Mouse (Mus musculus): ENCODE measurements around the gene Eif1ad. TPM values are rescaled to one million over a fixed set of nuclear protein-coding genes. Genes with fewer than 3 reads are reported as not detected.
"Not testable (repeated sequence)": the region's sequence is repeated elsewhere in the genome, so short reads cannot be mapped to it uniquely, and the experiment has no call there.

Eif1ad gene
- polyA plus RNA-seq, 1 experiment from 2014 or later = 49.4 TPM

- Histone ChIP-seq H3K4me2 (ENCODE audit: low read depth, low read length) (peak overlapping the region; percentile 94), H3K36me3 (ENCODE audit: control insufficient read depth, insufficient read depth, low read length) (peaks cover 2% of the 10 kb centered on the region; the same call in 1 of the 2 replicates), H3K4me1 (replicated peaks; ENCODE audit: control insufficient read depth, insufficient read depth, low read length) (peaks cover 26% of the 10 kb centered on the region), H3K4me3 (ENCODE audit: low read length) (peak overlapping the region; percentile 99), H3K27me3 (ENCODE audit: control insufficient read depth, insufficient read depth, low read depth, low read length) (no peaks in the 10 kb centered on the region), H3K9ac (ENCODE audit: low read length) (peak overlapping the region; percentile 96), H3K9me3 (ENCODE audit: control insufficient read depth, low read length) (no peaks in the 10 kb centered on the region), H3K27ac (ENCODE audit: low read length) (peak overlapping the region; percentile 85)
- ATAC-seq (ENCODE audit: low read depth) = peak; percentile 27
- WGBS = 12% methylated on average over 12 of the region's 12 CpGs
Observed at GRCm38 (mm10) chr19:5389647-5390046, 23.1 kb downstream of the Eif1ad start.

DNA sequence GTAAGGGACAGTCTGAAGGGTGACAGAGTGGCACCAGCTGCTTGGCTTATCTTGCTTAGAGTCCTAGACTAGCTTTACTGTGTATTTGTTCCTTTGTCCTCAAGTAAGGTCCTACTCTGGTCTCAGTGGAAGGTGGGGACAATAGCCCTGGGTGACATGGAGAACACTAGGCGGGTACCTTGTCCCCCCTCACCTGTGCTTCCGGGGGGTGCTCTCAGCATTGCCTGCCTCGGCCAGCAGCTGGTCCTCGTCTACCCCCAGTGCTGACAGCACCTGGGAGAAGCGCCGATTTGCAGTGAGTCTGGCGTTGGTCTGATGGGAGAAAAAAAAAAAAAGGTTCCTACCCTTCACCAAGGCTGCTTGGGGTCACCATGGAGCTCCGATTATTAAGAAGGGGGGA, 23.9 kb downstream of the Eif1ad start:
- WGBS = 49% methylated on average over 8 of the region's 8 CpGs
- Histone ChIP-seq H3K4me3 (ENCODE audit: low read length) (peak overlapping the region; percentile 99), H3K4me2 (ENCODE audit: low read depth, low read length) (peak overlapping the region; percentile 94), H3K9ac (ENCODE audit: low read length) (peak overlapping the region; percentile 96), H3K9me3 (ENCODE audit: control insufficient read depth, low read length) (no peaks in the 10 kb centered on the region), H3K4me1 (replicated peaks; ENCODE audit: control insufficient read depth, insufficient read depth, low read length) (peaks cover 26% of the 10 kb centered on the region), H3K27ac (ENCODE audit: low read length) (peak overlapping the region; percentile 85), H3K27me3 (ENCODE audit: control insufficient read depth, insufficient read depth, low read depth, low read length) (no peaks in the 10 kb centered on the region), H3K36me3 (ENCODE audit: control insufficient read depth, insufficient read depth, low read length) (no peaks in the 10 kb centered on the region)
- no peak for ATAC-seq (ENCODE audit: low read depth)

GRCm38 (mm10) chr19:5392892-5393291, 26.4 kb downstream of the Eif1ad start:
- no peak overlapping the region for H3K4me3 ChIP-seq (ENCODE audit: low read length)
- no peak overlapping the region for H3K9ac ChIP-seq (ENCODE audit: low read length)
- no peak overlapping the region for H3K4me2 ChIP-seq (ENCODE audit: low read depth, low read length)
- H3K36me3 ChIP-seq (ENCODE audit: control insufficient read depth, insufficient read depth, low read length) = no peaks in the 10 kb centered on the region
- H3K27me3 ChIP-seq (ENCODE audit: control insufficient read depth, insufficient read depth, low read depth, low read length) = no peaks in the 10 kb centered on the region
- H3K27ac ChIP-seq (ENCODE audit: low read length) = no peak overlapping the region
- peaks cover 17% of the 10 kb centered on the region for H3K4me1 ChIP-seq (replicated peaks; ENCODE audit: control insufficient read depth, insufficient read depth, low read length)
- ATAC-seq (ENCODE audit: low read depth) = no peak
- H3K9me3 ChIP-seq (ENCODE audit: control insufficient read depth, low read length) = no peaks in the 10 kb centered on the region
- WGBS = 22% methylated on average over 4 of the region's 4 CpGs

GRCm38 (mm10) chr19:5394168-5394567, 27.6 kb downstream of the Eif1ad start:
- Histone ChIP-seq H3K9ac (ENCODE audit: low read length) (no peak overlapping the region), H3K4me1 (replicated peaks; ENCODE audit: control insufficient read depth, insufficient read depth, low read length) (peaks cover 16% of the 10 kb centered on the region), H3K9me3 (ENCODE audit: control insufficient read depth, low read length) (no peaks in the 10 kb centered on the region), H3K27me3 (ENCODE audit: control insufficient read depth, insufficient read depth, low read depth, low read length) (no peaks in the 10 kb centered on the region), H3K27ac (ENCODE audit: low read length) (no peak overlapping the region), H3K4me3 (ENCODE audit: low read length) (no peak overlapping the region), H3K36me3 (ENCODE audit: control insufficient read depth, insufficient read depth, low read length) (no peaks in the 10 kb centered on the region), H3K4me2 (ENCODE audit: low read depth, low read length) (no peak overlapping the region)
- WGBS = 41% methylated on average over 10 of the region's 10 CpGs
- ATAC-seq (ENCODE audit: low read depth) = no peak

- Histone ChIP-seq H3K4me1 (replicated peaks; ENCODE audit: control insufficient read depth, insufficient read depth, low read length) (peaks cover 4% of the 10 kb centered on the region), H3K4me3 (ENCODE audit: low read length) (no peak overlapping the region), H3K27me3 (ENCODE audit: control insufficient read depth, insufficient read depth, low read depth, low read length) (no peaks in the 10 kb centered on the region), H3K4me2 (ENCODE audit: low read depth, low read length) (no peak overlapping the region), H3K27ac (ENCODE audit: low read length) (no peak overlapping the region), H3K9ac (ENCODE audit: low read length) (no peak overlapping the region), H3K36me3 (ENCODE audit: control insufficient read depth, insufficient read depth, low read length) (no peaks in the 10 kb centered on the region), H3K9me3 (ENCODE audit: control insufficient read depth, low read length) (no peaks in the 10 kb centered on the region)
- 61% methylated on average over 4 of the region's 4 CpGs for WGBS
- no peak for ATAC-seq (ENCODE audit: low read depth)
Observed at GRCm38 (mm10) chr19:5395371-5395770, 28.8 kb downstream of the Eif1ad start.

DNA sequence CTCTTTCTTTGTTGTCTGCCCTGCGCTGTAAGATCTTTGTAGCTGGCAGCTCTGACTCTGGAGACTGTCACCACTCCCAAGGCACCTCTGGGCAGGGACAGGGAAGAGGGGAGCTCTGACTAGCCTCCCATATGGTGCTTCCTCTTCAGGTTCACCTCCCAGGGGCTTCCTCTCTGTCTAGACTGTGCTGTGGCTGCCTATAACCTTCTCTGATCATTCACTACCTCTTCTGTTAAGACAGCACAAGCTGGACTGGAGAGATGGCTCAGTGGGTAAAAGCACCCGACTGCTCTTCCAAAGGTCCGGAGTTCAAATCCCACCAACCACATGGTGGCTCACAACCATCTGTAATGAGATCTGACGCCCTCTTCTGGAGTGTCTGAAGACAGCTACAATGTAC, 34.5 kb downstream of the Eif1ad start:
- not testable (repeated sequence) for H3K27ac ChIP-seq (ENCODE audit: low read length); ATAC-seq (ENCODE audit: low read depth); H3K4me2 ChIP-seq (ENCODE audit: low read depth, low read length); H3K4me3 ChIP-seq (ENCODE audit: low read length); H3K4me1 ChIP-seq (replicated peaks; ENCODE audit: control insufficient read depth, insufficient read depth, low read length); H3K9ac ChIP-seq (ENCODE audit: low read length); H3K27me3 ChIP-seq (ENCODE audit: control insufficient read depth, insufficient read depth, low read depth, low read length); H3K9me3 ChIP-seq (ENCODE audit: control insufficient read depth, low read length); H3K36me3 ChIP-seq (ENCODE audit: control insufficient read depth, insufficient read depth, low read length)
- WGBS = 68% methylated on average over 4 of the region's 4 CpGs

DNA sequence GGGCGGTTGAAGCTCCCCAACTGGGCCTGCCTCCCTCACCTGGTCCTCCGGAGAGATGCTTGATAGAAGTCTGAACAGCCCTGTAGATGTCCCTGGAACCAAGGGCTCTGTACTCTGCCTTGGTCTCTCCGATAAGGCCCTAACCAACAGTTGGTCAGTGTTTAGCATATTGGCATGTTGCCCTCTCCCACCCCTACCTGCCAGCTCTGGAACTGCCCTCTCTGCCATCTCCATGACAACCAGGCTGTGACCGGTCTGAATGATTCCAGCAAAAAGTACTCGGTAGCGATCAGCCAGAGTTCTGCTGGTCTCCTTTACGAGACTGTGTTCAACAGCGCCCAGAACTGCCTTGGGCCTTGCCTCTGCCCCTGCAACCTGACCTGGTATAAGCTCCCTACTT, 35.8 kb downstream of the Eif1ad start, which contains the start of gene Tsga10ip:
Gene Tsga10ip (minus strand): TSS at position 234 of the 400 bp plus-strand sequence.
- Histone ChIP-seq H3K4me1 (replicated peaks; ENCODE audit: control insufficient read depth, insufficient read depth, low read length) (no peaks in the 10 kb centered on the region), H3K36me3 (ENCODE audit: control insufficient read depth, insufficient read depth, low read length) (no peaks in the 10 kb centered on the region), H3K4me3 (ENCODE audit: low read length) (no peak within 1 kb of the TSS), H3K27me3 (ENCODE audit: control insufficient read depth, insufficient read depth, low read depth, low read length) (no peaks in the 10 kb centered on the region), H3K9me3 (ENCODE audit: control insufficient read depth, low read length) (no peaks in the 10 kb centered on the region), H3K9ac (ENCODE audit: low read length) (no peak within 1 kb of the TSS), H3K27ac (ENCODE audit: low read length) (no peak within 1 kb of the TSS), H3K4me2 (ENCODE audit: low read depth, low read length) (no peak within 1 kb of the TSS)
- ATAC-seq (ENCODE audit: low read depth) = no peak
- WGBS = 69% methylated on average over 8 of the region's 8 CpGs

GRCm38 (mm10) chr19:5405924-5406323, 39.4 kb downstream of the Eif1ad start:
- H3K9ac ChIP-seq (ENCODE audit: low read length) = peak overlapping the region; percentile 60
- WGBS = 15% methylated on average over 7 of the region's 7 CpGs
- peak overlapping the region; percentile 66 for H3K4me2 ChIP-seq (ENCODE audit: low read depth, low read length)
- no peak for ATAC-seq (ENCODE audit: low read depth)
- no peaks in the 10 kb centered on the region for H3K27me3 ChIP-seq (ENCODE audit: control insufficient read depth, insufficient read depth, low read depth, low read length)
- peaks cover 12% of the 10 kb centered on the region for H3K4me1 ChIP-seq (replicated peaks; ENCODE audit: control insufficient read depth, insufficient read depth, low read length)
- H3K9me3 ChIP-seq (ENCODE audit: control insufficient read depth, low read length) = no peaks in the 10 kb centered on the region
- H3K27ac ChIP-seq (ENCODE audit: low read length) = peak overlapping the region; percentile 55
- no peaks in the 10 kb centered on the region for H3K36me3 ChIP-seq (ENCODE audit: control insufficient read depth, insufficient read depth, low read length)
- H3K4me3 ChIP-seq (ENCODE audit: low read length) = peak overlapping the region; percentile 44

- ATAC-seq (ENCODE audit: low read depth) = peak; percentile 79
- not testable (repeated sequence) for H3K27me3 ChIP-seq (ENCODE audit: control insufficient read depth, insufficient read depth, low read depth, low read length); H3K36me3 ChIP-seq (ENCODE audit: control insufficient read depth, insufficient read depth, low read length); H3K9me3 ChIP-seq (ENCODE audit: control insufficient read depth, low read length)
- H3K4me2 ChIP-seq (ENCODE audit: low read depth, low read length) = peak overlapping the region; percentile 67
- peak overlapping the region; percentile 81 for H3K9ac ChIP-seq (ENCODE audit: low read length)
- WGBS = 9% methylated on average over 20 of the region's 25 CpGs
- peak overlapping the region; percentile 61 for H3K4me3 ChIP-seq (ENCODE audit: low read length)
- H3K4me1 ChIP-seq (replicated peaks; ENCODE audit: control insufficient read depth, insufficient read depth, low read length) = peaks cover 12% of the 10 kb centered on the region
- H3K27ac ChIP-seq (ENCODE audit: low read length) = peak overlapping the region; percentile 94
Observed at GRCm38 (mm10) chr19:5406531-5407126, 40.1 kb downstream of the Eif1ad start.

All from lung, embryonic 16.5 days (tissue).